Mouse (Mus musculus) cerebellum, postnatal 4 days (tissue): ENCODE measurements at regions not wholly inside any gene's neighbourhood (a gene's known extent, or its start where the extent isn't known, plus 50 kb on each side); places are given as distances from the start of the nearest gene placed in this dataset.

ENCODE experiments used
- DNase-seq, 2 experiments: peaks; one replicate each; pipeline ENCODE4 v3.0.0; 2022; ENCODE audit warnings: low spot score in 2 of 2, mixed read lengths in 1 of 2

DNA sequence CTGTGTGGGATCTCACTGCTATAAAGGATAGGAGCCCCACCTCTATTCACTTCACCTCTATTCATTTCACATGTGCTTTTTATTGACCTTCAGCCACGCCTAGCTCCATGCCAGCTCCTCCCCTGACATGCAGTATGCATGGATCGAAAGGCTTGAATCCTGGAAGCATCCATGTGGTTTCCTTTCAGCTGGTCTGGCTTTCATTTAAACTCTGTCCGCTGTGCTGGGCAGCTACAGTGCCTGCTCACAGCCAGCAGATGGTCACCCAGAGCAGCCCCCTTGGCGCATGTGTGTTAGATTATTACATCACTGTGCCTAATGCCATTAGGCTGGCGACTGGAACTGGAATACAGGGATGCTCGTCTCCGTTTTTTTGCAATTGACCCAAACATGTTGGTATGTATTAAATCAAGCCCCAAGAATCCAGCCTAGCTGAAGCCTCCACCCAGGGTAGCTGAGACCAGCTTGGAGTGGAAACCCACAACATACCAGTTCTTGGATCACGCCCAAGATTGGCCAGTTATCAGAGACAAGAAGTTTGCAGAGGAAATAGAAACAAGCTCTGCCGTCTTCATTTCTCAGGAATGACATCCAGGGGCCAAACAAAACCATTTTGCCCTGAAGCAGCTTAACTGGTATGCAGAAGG lies 113.2 kb downstream of the Inhbb start:
- DNase-seq: peak in 1 of 2 experiments; percentile 41

- DNase-seq: no peak
Measured at GRCm38 (mm10) chr1:119305315-119305976, 116.6 kb downstream of the Inhbb start.

DNA sequence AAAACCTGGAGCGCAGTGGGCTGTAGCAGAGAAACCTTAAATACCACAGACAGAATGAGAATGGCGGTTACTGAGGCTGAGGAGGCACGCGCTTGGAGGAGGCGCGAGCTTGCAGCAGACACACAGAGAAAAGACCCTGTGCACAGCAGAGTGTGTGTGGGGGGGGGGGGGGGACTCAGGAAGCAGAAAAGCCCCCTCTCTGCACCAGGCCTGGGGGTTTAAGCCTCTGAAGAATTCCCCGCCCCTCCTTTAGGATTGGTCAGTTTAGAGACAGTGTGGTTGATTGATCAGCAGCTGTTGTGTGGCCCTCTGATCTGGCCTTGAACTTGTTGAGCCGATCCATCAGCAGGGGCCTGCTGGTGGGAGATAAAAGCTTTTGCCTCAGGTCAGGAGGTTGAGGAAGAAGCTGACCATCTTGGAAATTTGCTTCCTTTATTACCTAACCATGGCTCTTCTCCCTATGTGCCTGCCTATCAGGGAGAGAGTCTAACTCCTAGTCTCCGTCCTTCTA lies 117.5 kb downstream of the Inhbb start:
- DNase-seq: no peak

DNA sequence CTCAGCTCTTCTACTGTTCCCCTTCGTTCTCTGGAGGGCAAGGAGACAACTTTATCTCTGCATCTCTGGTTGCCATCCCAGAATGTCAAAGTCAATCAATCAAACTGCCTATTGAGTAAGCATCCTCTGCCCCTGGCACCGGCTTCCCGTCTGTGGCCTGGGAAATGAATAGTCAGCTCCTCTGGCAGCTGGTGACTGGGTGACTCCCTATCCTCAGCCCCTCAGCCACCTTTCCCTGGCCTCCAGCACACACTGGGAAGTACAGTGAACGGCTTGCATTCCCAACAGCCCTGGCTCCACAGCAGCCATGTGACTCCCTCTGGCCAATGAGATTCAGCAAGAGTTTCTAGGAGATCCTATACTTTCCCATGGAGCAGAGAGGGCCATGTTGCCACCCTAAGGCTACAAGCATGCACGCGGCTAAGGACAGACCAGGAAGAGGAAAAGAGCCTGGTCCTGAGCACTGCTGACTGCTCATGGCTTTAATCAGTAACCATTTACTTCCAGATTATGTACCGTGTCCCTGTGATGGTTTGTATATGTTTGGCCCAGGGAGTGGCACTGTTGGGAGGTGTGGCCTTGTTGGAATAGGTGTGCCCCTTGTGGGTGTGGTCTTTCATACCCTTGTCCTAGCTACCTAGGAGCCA lies 119.6 kb downstream of the Inhbb start:
- DNase-seq: peak in 1 of 2 experiments; percentile 30

GRCm38 (mm10) chr1:119301931-119302330 lies 120.1 kb downstream of the Inhbb start:
- DNase-seq: no peak

- no peak for DNase-seq
Measured at GRCm38 (mm10) chr1:119301258-119301657, 120.8 kb downstream of the Inhbb start.

GRCm38 (mm10) chr1:119299842-119300752 lies 122.0 kb downstream of the Inhbb start:
- DNase-seq: no peak

DNA sequence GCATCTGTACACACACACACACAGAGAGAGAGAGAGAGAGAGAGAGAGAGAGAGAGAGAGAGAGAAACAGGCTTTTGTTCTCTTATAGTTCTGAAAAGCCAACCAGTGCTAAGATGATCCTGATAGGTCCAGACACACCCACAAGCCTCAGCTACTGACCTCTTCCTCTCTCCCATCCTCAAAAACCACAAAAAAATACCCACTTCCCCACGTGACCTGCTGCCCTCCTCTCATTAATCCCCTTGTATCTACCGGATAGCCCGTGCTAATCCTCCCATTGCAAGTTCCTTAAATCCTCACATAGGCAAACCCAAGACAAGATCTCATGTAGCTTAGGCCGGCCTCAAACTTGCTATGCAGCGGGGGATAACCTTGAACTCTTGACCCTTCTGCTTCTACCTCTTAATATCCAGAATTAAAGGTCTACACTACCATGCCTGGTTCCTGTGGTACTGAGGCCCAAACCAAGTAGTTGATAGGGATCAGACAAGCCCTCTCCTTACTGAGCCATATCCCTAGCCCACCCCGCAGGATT lies 123.3 kb downstream of the Inhbb start:
- DNase-seq: no peak

DNA sequence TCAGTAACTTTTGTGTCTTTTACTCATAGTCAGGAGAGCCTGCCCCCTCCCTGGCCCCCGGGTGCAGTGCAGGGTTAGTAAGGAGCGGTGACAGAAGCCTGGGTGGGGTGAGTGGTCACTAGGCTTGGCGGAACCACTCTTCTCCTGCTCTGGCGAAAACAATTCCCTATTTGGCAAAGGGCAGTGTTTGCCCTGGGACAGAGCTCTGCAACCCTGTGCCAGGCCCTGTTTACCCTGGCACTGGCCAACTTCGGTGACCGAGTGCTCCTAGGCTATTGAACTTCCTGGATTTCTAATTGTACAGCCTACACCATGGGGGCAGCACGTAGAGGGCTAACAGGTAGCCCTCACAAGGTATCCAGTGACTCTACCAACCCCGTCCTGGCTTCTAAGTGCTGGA lies 126.9 kb downstream of the Inhbb start:
- DNase-seq: no peak

GRCm38 (mm10) chr1:119293839-119294238 lies 128.2 kb downstream of the Inhbb start:
- DNase-seq: no peak

- DNase-seq: peak in 1 of 2 experiments; percentile 70
Measured at GRCm38 (mm10) chr1:119292216-119292615, 129.8 kb downstream of the Inhbb start.

GRCm38 (mm10) chr1:119290165-119290916 lies 131.7 kb downstream of the Inhbb start:
- DNase-seq: no peak

GRCm38 (mm10) chr1:119289516-119290164 lies 132.4 kb downstream of the Inhbb start:
- no peak for DNase-seq

- no peak for DNase-seq
Measured at GRCm38 (mm10) chr1:119282416-119282815, 139.6 kb downstream of the Inhbb start.

DNA sequence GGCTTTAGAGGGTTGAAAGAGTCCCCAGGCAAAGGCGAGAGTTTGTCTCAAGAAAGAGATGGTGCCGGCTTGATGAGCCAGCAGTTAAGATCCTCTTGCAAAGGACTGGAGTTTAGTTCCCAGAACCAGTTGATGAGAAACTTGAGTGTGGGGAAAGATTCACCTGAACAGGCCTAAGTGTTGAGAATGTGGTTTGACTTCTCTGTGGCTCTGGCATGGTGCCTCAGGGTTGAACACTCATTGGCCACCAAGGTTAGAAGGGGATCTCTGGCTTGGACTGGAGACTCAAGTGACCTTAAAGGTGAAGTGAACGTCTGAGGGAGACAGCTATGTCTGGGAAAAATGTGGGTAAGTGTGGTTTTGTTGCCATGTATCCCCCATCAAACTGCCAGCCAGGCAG lies 142.8 kb downstream of the Inhbb start:
- no peak for DNase-seq

DNA sequence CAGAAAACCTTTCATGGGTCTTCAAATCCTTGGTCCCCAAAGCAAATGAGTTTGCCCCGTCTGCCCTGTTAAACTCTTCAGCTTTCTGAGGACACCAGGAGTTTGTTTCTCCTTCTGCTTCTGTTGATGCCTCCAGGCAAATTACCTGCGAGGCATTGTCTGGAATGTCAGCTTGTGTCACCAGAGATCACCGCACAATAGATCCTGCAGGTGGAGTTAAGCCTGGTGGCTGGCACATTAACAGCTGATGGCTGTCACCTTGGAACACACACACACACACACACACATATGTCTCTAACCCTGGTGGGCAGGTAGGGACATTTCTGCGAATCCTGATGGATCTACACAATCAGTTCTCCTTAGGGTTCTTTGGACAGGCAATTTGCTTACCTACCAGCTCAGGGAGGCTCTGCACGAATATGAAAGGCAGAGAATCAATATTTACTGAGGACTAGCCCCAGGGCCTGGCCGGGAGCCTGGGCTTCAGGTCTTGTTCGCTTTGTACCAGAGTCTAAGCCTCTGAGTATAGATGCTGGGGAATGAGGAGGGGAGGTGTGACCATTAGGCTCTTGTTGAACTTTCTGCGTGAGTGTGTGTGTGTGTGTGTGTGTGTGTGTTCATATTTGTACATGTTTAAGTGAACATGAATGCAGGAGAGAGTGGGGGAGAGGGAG lies 143.4 kb downstream of the Inhbb start:
- DNase-seq: no peak

DNA sequence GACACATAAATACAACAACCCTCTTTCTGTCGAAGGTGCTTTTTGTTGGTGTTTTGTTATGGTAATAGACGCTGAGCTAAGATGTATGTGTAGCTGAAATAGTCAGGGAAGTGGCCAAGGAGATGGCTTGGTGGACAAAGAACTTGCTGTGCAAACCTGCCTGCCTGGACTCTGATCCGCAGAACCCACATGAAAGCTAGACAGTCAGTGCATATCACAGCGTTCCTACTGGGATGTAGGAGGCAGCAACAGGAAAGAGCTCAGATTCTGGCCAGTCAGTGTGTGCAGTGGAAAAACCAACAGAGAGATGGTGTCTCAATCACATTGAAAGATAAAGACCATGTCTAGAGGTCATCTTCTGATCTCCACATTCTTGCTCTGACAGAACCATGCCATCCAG lies 144.1 kb downstream of the Inhbb start:
- DNase-seq: no peak

GRCm38 (mm10) chr1:119266013-119266412 lies 156.0 kb downstream of the Inhbb start:
- DNase-seq: no peak

DNA sequence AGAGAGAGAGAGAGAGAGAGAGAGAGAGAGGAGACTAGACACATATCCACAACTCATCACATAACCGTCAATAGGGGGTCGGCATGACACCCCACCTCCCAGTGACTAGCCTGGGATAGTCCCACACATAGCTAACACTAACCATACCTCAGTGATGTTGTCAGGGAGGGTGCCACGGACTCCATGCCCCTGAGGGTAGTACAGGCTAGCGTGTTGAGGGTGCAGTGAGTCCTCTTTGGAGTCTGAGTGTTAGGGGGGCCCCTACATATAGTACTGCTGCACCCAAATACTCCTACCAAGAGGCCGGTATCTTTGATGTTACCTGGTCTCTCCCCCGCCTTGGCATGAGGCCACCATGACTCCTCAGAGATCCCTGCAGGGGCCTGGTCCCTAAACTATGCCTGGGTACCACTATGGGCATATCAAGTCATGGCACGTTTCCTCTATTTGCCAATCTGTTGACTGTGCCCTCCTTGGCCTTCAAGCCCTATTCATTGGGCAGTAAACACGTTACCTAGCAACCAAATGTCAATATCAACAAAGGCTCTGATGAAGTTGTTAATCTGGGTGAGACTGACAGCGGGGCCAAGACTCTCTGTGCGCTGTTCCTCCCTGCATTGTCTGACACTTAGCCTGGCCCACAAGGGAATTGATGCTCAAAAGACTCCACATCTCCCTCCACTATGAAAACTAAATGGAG lies 156.7 kb downstream of the Inhbb start:
- DNase-seq: no peak
